Mouse (Mus musculus): ENCODE data around the gene Csnk2a1. TPM values are rescaled to one million over a fixed set of nuclear protein-coding genes. Genes with fewer than 3 reads are reported as not detected.
"Not testable (repeated sequence)": the region's sequence is repeated elsewhere in the genome, so short reads cannot be mapped to it uniquely, and the experiment has no call there.

The Csnk2a1 gene
- total RNA-seq (2015; ENCODE audit: low replicate concordance) (51.2 and 70.4 TPM in 2 replicates), total RNA-seq (2017; ENCODE audit: low replicate concordance) (78.8 and 93.5 TPM in 2 replicates)

DNA sequence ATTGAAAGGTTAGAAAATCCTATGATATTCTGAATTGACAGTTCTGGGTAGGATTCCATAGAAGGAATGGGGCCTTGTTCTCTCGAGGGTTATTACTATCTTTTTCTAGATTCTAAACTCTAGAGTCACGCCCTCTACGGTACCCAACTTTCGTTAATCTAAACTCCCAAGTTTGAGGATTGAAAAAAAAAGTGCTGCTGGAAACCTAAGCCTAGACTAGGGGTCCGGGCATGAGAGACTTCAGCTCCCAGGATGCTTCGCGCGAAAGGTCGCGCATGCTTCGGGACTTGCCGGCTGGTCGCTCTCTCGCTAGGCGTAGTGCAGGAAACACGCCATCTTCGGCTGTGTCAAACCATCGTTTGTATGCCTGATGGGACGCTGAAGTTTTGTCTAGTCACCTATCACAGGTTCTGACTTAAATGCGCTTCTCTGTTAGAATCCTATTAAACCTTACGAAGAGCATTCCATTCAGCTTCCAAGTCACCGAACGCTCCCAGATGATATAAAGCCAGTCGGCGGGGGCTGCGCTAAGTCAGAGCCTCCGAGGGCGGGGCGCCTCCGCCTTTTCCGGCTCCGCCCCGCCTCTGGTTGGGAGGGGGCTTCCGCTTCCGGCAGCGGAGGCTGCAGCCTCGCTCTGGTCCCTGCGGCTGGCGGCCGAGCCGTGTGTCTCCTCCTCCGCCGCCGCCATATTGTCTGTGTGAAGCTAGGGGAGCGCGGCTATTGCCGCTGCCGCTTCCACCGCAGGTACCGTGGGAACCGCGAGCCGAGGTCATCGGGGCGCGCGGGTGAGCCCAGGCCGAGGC, at the start of gene Csnk2a1:
Gene Csnk2a1, plus strand, starts transcription at position 592 of the 803 bp plus-strand sequence.
- ATAC-seq (replicated peaks; ENCODE audit: low FRiP score, poor library complexity, severe bottlenecking), result peak; percentile 96

DNA sequence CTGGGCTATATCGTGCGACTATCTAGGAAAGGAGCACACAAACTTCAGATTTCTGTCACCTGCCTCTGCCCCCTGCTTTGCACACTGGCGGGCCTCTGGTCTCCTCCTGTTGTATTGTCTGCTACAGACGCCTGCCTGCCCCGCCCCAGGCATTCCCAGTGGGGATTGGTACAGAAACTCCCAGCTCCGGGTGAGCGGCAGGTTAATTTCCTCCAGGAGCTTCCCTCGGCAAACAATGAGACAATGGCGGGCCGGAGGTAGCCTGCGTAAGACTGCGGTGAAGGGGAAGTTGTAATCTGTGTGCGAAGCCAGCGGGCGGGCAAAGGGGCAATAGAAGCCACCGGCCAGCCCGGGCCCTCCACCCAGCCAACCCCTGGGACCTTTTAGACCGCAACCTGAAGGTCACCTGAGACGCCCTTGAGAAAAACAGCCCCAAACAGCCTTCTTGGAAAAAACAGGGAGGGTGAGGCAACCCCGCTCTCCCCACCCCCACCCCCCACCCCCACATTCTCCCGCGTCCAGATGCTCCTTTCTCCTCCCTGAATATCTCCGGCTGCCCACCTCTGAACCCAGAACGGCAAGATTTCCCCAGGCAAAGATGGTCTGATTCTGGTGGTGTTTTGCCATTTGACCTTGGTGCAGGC, 49.4 kb upstream of the Csnk2a1 start:
- no peak for ATAC-seq (replicated peaks; ENCODE audit: low FRiP score, poor library complexity, severe bottlenecking)

- no peak for ATAC-seq (replicated peaks; ENCODE audit: low FRiP score, poor library complexity, severe bottlenecking)
Observed at GRCm38 (mm10) chr2:152177806-152178170, 48.9 kb upstream of the Csnk2a1 start.

DNA sequence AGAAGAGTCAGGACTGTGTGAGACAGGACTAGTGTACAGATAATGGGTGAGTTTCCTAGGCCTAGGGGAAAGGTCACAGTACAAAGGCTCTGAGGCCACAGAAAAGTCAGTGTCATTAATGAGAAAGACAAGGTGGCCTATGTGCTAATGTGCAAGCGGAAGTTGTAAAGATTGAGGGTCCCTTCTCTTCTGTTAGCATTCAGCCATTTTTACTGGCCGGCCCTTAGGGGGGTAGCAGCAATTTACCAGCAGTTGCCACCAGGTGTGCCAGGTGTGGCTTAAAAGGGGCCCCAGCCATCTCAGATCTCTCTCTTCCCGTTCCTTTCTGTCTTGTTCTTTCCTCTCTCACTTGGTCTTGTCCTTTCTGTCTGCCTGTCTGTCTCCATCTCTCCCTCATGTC, 48.3 kb upstream of the Csnk2a1 start:
- no peak for ATAC-seq (replicated peaks; ENCODE audit: low FRiP score, poor library complexity, severe bottlenecking)

GRCm38 (mm10) chr2:152179301-152179700, 47.3 kb upstream of the Csnk2a1 start:
- ATAC-seq (replicated peaks; ENCODE audit: low FRiP score, poor library complexity, severe bottlenecking), result no peak

DNA sequence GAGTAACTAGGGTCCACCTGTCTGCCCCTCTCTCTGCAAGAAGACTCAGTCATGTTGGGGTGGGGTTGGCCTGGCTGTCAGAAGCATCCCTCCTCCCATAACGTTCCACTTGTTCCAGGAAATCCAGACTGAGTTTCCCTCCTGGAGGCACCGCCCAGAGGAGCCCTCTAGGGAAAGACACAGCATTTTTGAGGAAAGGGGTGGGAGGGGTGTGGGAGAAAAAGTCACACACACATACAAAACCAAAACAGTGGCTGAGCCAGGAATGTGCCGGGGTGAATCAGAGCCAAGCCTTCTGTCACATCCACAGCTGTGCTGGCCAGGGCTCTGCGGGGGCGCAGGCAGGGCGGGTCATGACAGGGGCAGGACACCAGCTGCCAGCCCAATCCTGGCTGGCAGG, 46.3 kb upstream of the Csnk2a1 start:
- no peak for ATAC-seq (replicated peaks; ENCODE audit: low FRiP score, poor library complexity, severe bottlenecking)

DNA sequence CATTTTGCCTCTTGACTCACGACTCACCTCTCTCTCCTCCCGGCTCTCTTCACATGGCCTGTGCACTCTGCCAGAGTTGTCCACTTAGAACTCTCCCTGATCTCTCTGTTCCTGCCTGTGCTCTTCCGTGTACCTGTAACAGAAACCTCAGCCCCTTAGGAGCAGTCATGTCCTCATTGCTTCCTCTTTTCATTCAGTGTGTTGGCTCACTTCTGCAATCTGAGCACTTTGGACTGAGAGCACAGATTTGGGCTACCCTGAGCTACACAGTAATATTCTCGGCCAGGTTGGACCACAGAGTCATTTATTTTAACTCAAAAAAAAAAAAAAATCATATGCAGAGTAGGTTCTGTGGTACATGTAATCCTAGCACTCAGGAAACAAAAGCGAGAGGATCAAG, 39.5 kb upstream of the Csnk2a1 start:
- ATAC-seq (replicated peaks; ENCODE audit: low FRiP score, poor library complexity, severe bottlenecking), result no peak

GRCm38 (mm10) chr2:152189213-152189612, 37.4 kb upstream of the Csnk2a1 start:
- ATAC-seq (replicated peaks; ENCODE audit: low FRiP score, poor library complexity, severe bottlenecking), result no peak

GRCm38 (mm10) chr2:152189640-152190039, 37.0 kb upstream of the Csnk2a1 start:
- ATAC-seq (replicated peaks; ENCODE audit: low FRiP score, poor library complexity, severe bottlenecking), result no peak

DNA sequence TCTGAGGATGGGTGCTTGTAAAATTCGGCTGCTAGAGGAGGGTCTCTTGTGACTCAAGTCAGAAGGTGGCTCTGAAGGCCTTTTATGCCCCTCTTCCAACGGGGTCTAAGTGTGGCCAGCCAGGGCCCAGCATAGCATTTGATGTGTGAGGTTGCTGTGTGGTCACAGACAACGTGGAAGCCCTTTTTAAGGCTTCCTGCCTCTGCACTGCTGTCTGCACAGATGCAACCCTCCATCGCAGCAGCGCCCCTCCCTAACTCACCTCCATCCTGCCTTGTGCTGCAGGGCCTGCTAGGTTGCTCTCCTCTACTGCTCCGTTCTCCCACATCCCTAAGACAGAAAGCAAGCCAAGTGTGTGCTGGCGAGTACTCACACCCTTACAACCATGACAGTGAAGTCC, 36.5 kb upstream of the Csnk2a1 start:
- ATAC-seq (replicated peaks; ENCODE audit: low FRiP score, poor library complexity, severe bottlenecking), result no peak

DNA sequence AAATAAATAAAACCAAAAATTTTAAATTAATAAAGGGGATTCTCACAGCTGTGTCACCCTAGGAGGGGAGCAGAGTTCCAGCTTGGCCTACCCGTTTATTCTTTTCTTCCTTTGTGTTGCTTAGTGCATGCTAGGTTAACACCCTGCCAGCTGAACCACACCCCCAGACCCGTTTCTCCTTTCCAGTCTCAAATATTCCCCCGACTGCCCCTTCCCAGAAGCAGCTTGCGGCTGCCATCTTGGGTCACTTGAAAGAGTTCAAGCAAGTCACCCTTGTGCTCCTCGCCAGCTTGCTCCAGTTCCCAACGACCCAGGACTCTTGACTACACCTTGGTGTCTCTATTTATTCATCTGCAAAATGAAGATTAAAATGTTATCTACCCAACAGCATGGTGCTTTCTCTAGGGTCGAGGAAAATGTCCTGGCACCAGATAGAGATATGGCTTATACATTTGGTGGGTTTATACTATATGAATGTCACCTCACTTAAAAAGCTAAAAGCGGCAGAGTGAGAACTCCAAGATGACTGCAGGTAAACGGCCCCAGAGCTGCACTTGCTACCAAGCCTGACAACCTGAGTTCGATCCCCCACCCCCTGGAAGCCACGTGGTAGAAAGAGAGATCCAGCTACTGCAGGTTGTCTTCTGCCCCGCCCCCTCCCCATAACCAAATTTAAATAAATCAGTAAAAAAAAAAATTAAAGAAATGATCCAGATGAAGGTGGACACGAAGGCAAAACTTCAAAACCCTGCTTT, 33.9 kb upstream of the Csnk2a1 start:
- no peak for ATAC-seq (replicated peaks; ENCODE audit: low FRiP score, poor library complexity, severe bottlenecking)

DNA sequence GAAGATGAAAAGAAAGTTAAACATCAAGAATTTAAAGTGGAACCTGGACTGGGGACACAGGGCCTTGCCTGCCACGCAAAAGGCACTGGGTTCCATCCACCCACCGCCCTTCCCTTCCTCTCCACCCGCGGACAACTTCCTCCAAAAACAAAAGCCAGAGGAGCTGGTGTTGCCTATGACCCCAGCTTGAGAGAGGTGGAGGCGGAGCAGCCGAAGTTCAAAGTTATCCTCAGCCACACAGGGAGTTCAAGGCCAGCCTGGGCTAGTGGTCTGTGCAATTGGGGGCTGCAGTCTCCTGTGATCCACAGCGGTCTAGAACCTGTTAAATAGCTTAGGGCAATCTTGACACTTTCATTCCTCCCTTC, 33.3 kb upstream of the Csnk2a1 start:
- no peak for ATAC-seq (replicated peaks; ENCODE audit: low FRiP score, poor library complexity, severe bottlenecking)

DNA sequence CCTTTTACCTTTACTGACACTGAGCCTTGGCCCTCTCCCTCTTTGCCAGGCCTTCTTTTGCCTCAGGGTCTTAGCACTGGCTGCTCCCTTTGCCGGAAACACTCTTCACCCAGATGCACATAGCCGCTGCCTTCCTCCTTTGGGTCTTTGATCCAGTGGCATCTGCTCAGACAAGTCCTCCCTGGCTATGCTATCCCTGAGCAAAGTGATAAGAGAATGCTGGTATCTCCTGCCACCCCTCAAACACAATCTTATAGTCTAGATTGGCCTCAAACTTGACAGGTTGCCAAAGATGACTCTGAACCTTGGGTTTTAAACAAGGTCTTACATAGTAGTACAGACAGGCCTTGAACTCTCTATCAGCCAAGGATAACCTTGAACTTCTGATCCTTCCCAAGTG, 32.1 kb upstream of the Csnk2a1 start:
- ATAC-seq (replicated peaks; ENCODE audit: low FRiP score, poor library complexity, severe bottlenecking), result no peak

DNA sequence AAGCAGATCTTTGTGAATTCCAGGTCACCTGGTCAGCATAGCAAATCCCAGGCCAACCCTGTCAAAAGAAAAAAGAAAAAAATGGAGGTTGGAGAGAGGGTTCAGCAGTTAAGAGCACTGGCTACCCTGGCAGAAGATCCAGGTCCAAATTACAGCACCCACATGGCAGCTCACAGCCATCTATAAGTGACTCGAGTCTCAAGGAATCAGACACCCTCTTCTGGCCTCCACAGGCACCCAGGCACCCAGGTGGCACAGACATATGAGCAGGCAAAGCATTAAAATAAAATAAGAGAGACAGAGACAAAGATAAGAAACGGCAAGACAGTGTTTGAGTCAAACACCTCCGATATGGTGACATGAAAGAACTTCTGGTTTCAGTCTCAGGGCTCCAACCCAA, 29.7 kb upstream of the Csnk2a1 start:
- ATAC-seq (replicated peaks; ENCODE audit: low FRiP score, poor library complexity, severe bottlenecking), result no peak

- ATAC-seq (replicated peaks; ENCODE audit: low FRiP score, poor library complexity, severe bottlenecking), result peak; percentile 82
Observed at GRCm38 (mm10) chr2:152197301-152197712, 29.3 kb upstream of the Csnk2a1 start.

DNA sequence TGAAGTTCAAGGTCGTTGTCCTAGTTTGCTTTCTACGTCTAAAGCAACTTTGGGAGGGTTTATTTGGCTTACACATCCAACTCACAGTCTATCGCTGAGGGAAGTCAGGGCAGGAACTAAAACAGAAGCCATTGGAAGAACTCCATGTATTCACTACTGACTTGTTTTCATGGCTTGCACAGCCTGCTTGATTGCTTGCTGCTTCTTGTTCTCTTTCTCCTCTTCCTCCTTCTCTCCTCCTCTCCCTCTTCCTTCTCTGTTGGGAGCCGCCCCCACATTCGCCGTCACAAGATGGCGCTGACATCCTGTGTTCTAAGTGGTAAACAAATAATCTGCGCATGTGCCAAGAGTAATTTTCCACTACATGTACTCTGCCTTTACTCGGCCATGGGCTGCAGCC, 20.5 kb upstream of the Csnk2a1 start:
- ATAC-seq (replicated peaks; ENCODE audit: low FRiP score, poor library complexity, severe bottlenecking), result not testable (repeated sequence)

- no peak for ATAC-seq (replicated peaks; ENCODE audit: low FRiP score, poor library complexity, severe bottlenecking)
Observed at GRCm38 (mm10) chr2:152211871-152212270, 14.8 kb upstream of the Csnk2a1 start.

DNA sequence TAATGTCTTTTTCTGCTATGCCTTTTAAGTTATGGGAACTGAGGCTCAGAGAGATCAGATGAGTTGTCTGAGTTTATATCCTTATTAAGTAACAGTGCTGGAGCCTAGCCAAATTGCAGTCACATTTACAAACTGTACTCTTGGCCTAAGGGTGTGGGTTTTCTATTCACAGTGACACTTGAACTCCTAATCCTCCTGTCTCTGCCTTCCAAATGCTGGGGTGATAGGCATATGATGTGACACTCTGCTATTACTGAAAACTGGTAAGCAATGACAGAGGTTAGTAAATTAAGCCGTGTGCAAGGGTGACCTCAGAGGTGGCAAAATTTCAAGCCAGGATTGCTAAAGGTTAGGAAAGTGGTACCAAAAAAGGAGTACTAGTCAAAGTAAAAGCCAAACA, 9.7 kb upstream of the Csnk2a1 start:
- ATAC-seq (replicated peaks; ENCODE audit: low FRiP score, poor library complexity, severe bottlenecking), result no peak

- ATAC-seq (replicated peaks; ENCODE audit: low FRiP score, poor library complexity, severe bottlenecking), result no peak
Observed at GRCm38 (mm10) chr2:152223521-152224300, 2.9 kb upstream of the Csnk2a1 start.

- ATAC-seq (replicated peaks; ENCODE audit: low FRiP score, poor library complexity, severe bottlenecking), result no peak
Observed at GRCm38 (mm10) chr2:152225536-152225935, 1.1 kb upstream of the Csnk2a1 start.

Measured in erythroid progenitor cell, adult 5-6 weeks (primary cell).